Mouse (Mus musculus): ENCODE results near the gene Olfr691. TPM values are rescaled to one million over a fixed set of nuclear protein-coding genes. Genes with fewer than 3 reads are reported as not detected.
"Not testable (repeated sequence)": the region's sequence is repeated elsewhere in the genome, so short reads cannot be mapped to it uniquely, and the experiment has no call there.

The Olfr691 gene
- 0.13 and 0.21 TPM in 2 replicates for polyA plus RNA-seq (2015; fragmentation: Nextera tagmentation; extraction: Ambion mirVana)

GRCm38 (mm10) chr7:105342170-105342569 is at the start of gene Olfr691:
Gene Olfr691, minus strand, starts transcription at chr7:105342270.
- H3K9ac ChIP-seq (replicated peaks): no peak within 1 kb of the TSS
- H3K4me1 ChIP-seq (replicated peaks): no peaks in the 10 kb centered on the region
- H3K4me3 ChIP-seq (replicated peaks): no peak within 1 kb of the TSS
- no peak within 1 kb of the TSS for H3K27ac ChIP-seq
- 54% methylated on average over 1 of the region's 1 CpGs for WGBS
- no peaks in the 10 kb centered on the region for H3K36me3 ChIP-seq
- H3K9me3 ChIP-seq: no peaks in the 10 kb centered on the region
- ATAC-seq: no peak
- H3K4me2 ChIP-seq (replicated peaks): no peak within 1 kb of the TSS
- no peaks in the 10 kb centered on the region for H3K27me3 ChIP-seq

GRCm38 (mm10) chr7:105390236-105390635 is 48.2 kb upstream of the Olfr691 start:
- H3K4me1 ChIP-seq (replicated peaks): no peaks in the 10 kb centered on the region
- WGBS: 100% methylated on average over 2 of the region's 2 CpGs

GRCm38 (mm10) chr7:105387696-105388095 is 45.6 kb upstream of the Olfr691 start:
- WGBS: 99% methylated on average over 2 of the region's 2 CpGs
- no peaks in the 10 kb centered on the region for H3K4me1 ChIP-seq (replicated peaks)
- H3K27ac ChIP-seq: no peak overlapping the region
- ATAC-seq: no peak
- peaks cover 73% of the 10 kb centered on the region for H3K36me3 ChIP-seq
- no peak overlapping the region for H3K4me2 ChIP-seq (replicated peaks)
- H3K9me3 ChIP-seq: no peaks in the 10 kb centered on the region
- no peaks in the 10 kb centered on the region for H3K27me3 ChIP-seq
- no peak overlapping the region for H3K4me3 ChIP-seq (replicated peaks)
- H3K9ac ChIP-seq (replicated peaks): no peak overlapping the region

More at GRCm38 (mm10) chr7:105390236-105390635, 48.2 kb upstream of the Olfr691 start:
- Histone ChIP-seq H3K27ac (no peak overlapping the region), H3K36me3 (peaks cover 49% of the 10 kb centered on the region), H3K4me3 (replicated peaks) (no peak overlapping the region), H3K9ac (replicated peaks) (no peak overlapping the region), H3K4me2 (replicated peaks) (no peak overlapping the region), H3K9me3 (no peaks in the 10 kb centered on the region), H3K27me3 (no peaks in the 10 kb centered on the region)
- ATAC-seq: no peak

- H3K4me3 ChIP-seq (replicated peaks): no peak overlapping the region
- H3K36me3 ChIP-seq: peaks cover 86% of the 10 kb centered on the region
- H3K27ac ChIP-seq: no peak overlapping the region
- H3K9me3 ChIP-seq: no peaks in the 10 kb centered on the region
- H3K4me2 ChIP-seq (replicated peaks): no peak overlapping the region
- WGBS: 97% methylated on average over 3 of the region's 3 CpGs
- no peaks in the 10 kb centered on the region for H3K27me3 ChIP-seq
- no peaks in the 10 kb centered on the region for H3K4me1 ChIP-seq (replicated peaks)
- no peak for ATAC-seq
- no peak overlapping the region for H3K9ac ChIP-seq (replicated peaks)
Measured at GRCm38 (mm10) chr7:105380329-105380728, 38.3 kb upstream of the Olfr691 start.

GRCm38 (mm10) chr7:105374866-105375265 is 32.8 kb upstream of the Olfr691 start, which contains the start of gene Gm5901:
Gene Gm5901, plus strand, starts transcription at chr7:105375038.
- peaks cover 72% of the 10 kb centered on the region for H3K36me3 ChIP-seq
- no peak within 1 kb of the TSS for H3K27ac ChIP-seq
- H3K9me3 ChIP-seq: no peaks in the 10 kb centered on the region
- H3K9ac ChIP-seq (replicated peaks): no peak within 1 kb of the TSS
- no peak within 1 kb of the TSS for H3K4me3 ChIP-seq (replicated peaks)
- 91% methylated on average over 1 of the region's 1 CpGs for WGBS
- no peak within 1 kb of the TSS for H3K4me2 ChIP-seq (replicated peaks)
- H3K27me3 ChIP-seq: no peaks in the 10 kb centered on the region
- H3K4me1 ChIP-seq (replicated peaks): no peaks in the 10 kb centered on the region
- no peak for ATAC-seq

- WGBS: 95% methylated on average over 3 of the region's 3 CpGs
- Histone ChIP-seq H3K9me3 (no peaks in the 10 kb centered on the region), H3K27me3 (no peaks in the 10 kb centered on the region), H3K4me2 (replicated peaks) (no peak overlapping the region), H3K9ac (replicated peaks) (no peak overlapping the region), H3K4me3 (replicated peaks) (no peak overlapping the region), H3K36me3 (peaks cover 63% of the 10 kb centered on the region), H3K27ac (no peak overlapping the region), H3K4me1 (replicated peaks) (no peaks in the 10 kb centered on the region)
- ATAC-seq: no peak
Measured at GRCm38 (mm10) chr7:105373976-105374375, 31.9 kb upstream of the Olfr691 start.

GRCm38 (mm10) chr7:105373509-105373908 is 31.4 kb upstream of the Olfr691 start:
- no peak overlapping the region for H3K4me3 ChIP-seq (replicated peaks)
- no peak overlapping the region for H3K27ac ChIP-seq
- H3K4me2 ChIP-seq (replicated peaks): no peak overlapping the region
- H3K36me3 ChIP-seq: peaks cover 59% of the 10 kb centered on the region
- no peak for ATAC-seq
- no peaks in the 10 kb centered on the region for H3K9me3 ChIP-seq
- no peaks in the 10 kb centered on the region for H3K27me3 ChIP-seq
- no peak overlapping the region for H3K9ac ChIP-seq (replicated peaks)
- no peaks in the 10 kb centered on the region for H3K4me1 ChIP-seq (replicated peaks)
- WGBS: 94% methylated on average over 4 of the region's 4 CpGs

- H3K4me2 ChIP-seq (replicated peaks): no peak overlapping the region
- peaks cover 53% of the 10 kb centered on the region for H3K36me3 ChIP-seq
- H3K27ac ChIP-seq: no peak overlapping the region
- WGBS: 87% methylated on average over 1 of the region's 1 CpGs
- ATAC-seq: no peak
- no peaks in the 10 kb centered on the region for H3K9me3 ChIP-seq
- no peak overlapping the region for H3K9ac ChIP-seq (replicated peaks)
- no peak overlapping the region for H3K4me3 ChIP-seq (replicated peaks)
- H3K27me3 ChIP-seq: no peaks in the 10 kb centered on the region
- H3K4me1 ChIP-seq (replicated peaks): no peaks in the 10 kb centered on the region
Measured at GRCm38 (mm10) chr7:105372912-105373311, 30.8 kb upstream of the Olfr691 start.

- Histone ChIP-seq H3K4me3 (replicated peaks) (no peak overlapping the region), H3K27ac (no peak overlapping the region), H3K9ac (replicated peaks) (no peak overlapping the region), H3K4me2 (replicated peaks) (no peak overlapping the region), H3K9me3 (no peaks in the 10 kb centered on the region), H3K4me1 (replicated peaks) (no peaks in the 10 kb centered on the region), H3K27me3 (no peaks in the 10 kb centered on the region), H3K36me3 (peaks cover 25% of the 10 kb centered on the region)
- 94% methylated on average over 4 of the region's 4 CpGs for WGBS
- ATAC-seq: no peak
Measured at GRCm38 (mm10) chr7:105368521-105368920, 26.5 kb upstream of the Olfr691 start.

GRCm38 (mm10) chr7:105367930-105368329 is 25.9 kb upstream of the Olfr691 start, which contains the start of gene Olfr692:
Gene Olfr692, plus strand, starts transcription at chr7:105368230.
- ATAC-seq: no peak
- Histone ChIP-seq H3K4me3 (replicated peaks) (no peak within 1 kb of the TSS), H3K9ac (replicated peaks) (no peak within 1 kb of the TSS)

GRCm38 (mm10) chr7:105367268-105367667 is 25.2 kb upstream of the Olfr691 start:
- no peak for ATAC-seq
- 88% methylated on average over 5 of the region's 5 CpGs for WGBS

More at GRCm38 (mm10) chr7:105367930-105368329, 25.9 kb upstream of the Olfr691 start, which contains the start of gene Olfr692:
- Histone ChIP-seq H3K9me3 (no peaks in the 10 kb centered on the region), H3K36me3 (peaks cover 19% of the 10 kb centered on the region), H3K4me1 (replicated peaks) (no peaks in the 10 kb centered on the region), H3K27ac (no peak within 1 kb of the TSS), H3K4me2 (replicated peaks) (no peak within 1 kb of the TSS), H3K27me3 (no peaks in the 10 kb centered on the region)
- 100% methylated on average over 1 of the region's 1 CpGs for WGBS

GRCm38 (mm10) chr7:105361713-105362112 is 19.6 kb upstream of the Olfr691 start:
- H3K4me1 ChIP-seq (replicated peaks): no peaks in the 10 kb centered on the region
- ATAC-seq: no peak
- 87% methylated on average over 2 of the region's 2 CpGs for WGBS

More at GRCm38 (mm10) chr7:105367268-105367667, 25.2 kb upstream of the Olfr691 start:
- peaks cover 12% of the 10 kb centered on the region; the same call in 1 of the 2 replicates for H3K36me3 ChIP-seq
- H3K9me3 ChIP-seq: no peaks in the 10 kb centered on the region
- H3K9ac ChIP-seq (replicated peaks): no peak overlapping the region
- no peaks in the 10 kb centered on the region for H3K4me1 ChIP-seq (replicated peaks)
- no peak overlapping the region for H3K27ac ChIP-seq
- H3K4me3 ChIP-seq (replicated peaks): no peak overlapping the region
- no peaks in the 10 kb centered on the region for H3K27me3 ChIP-seq
- H3K4me2 ChIP-seq (replicated peaks): no peak overlapping the region

GRCm38 (mm10) chr7:105356487-105356886 is 14.4 kb upstream of the Olfr691 start:
- H3K4me2 ChIP-seq (replicated peaks); H3K9ac ChIP-seq (replicated peaks); H3K4me3 ChIP-seq (replicated peaks); H3K27ac ChIP-seq; H3K9me3 ChIP-seq; H3K4me1 ChIP-seq (replicated peaks); H3K36me3 ChIP-seq; H3K27me3 ChIP-seq: not testable (repeated sequence)
- WGBS: 97% methylated on average over 1 of the region's 2 CpGs
- peak; percentile 88 for ATAC-seq

More at GRCm38 (mm10) chr7:105361713-105362112, 19.6 kb upstream of the Olfr691 start:
- no peaks in the 10 kb centered on the region for H3K36me3 ChIP-seq
- H3K27ac ChIP-seq: no peak overlapping the region
- no peak overlapping the region for H3K4me3 ChIP-seq (replicated peaks)
- H3K9ac ChIP-seq (replicated peaks): no peak overlapping the region
- no peaks in the 10 kb centered on the region for H3K27me3 ChIP-seq
- no peaks in the 10 kb centered on the region for H3K9me3 ChIP-seq
- no peak overlapping the region for H3K4me2 ChIP-seq (replicated peaks)

All from midbrain, embryonic 13.5 days (tissue).